ENCODE assay signal across 18 mouse cellular contexts in the genomic region with DNA sequence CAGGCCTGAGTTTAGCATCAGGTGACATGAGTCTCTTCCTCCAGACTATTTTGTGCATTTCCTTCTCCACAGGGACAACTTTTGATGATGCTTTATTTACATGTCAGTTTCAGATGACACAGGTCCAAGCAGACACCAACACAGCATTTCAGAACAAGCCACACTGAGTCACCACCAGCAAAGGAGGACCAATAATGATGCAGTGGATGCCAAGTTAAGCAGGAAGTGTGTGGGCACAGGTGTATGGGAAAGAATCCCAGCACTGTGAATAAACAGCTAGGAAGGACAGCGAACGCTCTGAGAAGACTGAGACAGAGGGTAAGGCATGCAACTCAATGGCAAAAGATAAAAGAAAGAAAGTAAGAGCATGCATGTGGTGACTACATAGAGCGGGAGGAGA.
"Had no signal": no experiment of that assay in that cellular context is flagged by ENCODE, and none has a peak within 500 bp of the region (broad histone marks: within the 10 kb centered on the region; RNA-seq: fewer than 3 reads in every experiment).

No protein-coding gene starts in this region.

- H3K36me3 ChIP-seq: limb, embryonic 12.5 days; liver, embryonic 13.5 days; lung, embryonic 15.5 days; midbrain, embryonic 15.5 days; neural tube, embryonic 13.5 days had no signal

- ATAC-seq: liver, postnatal 0 days; midbrain, embryonic 15.5 days had no signal

- H3K9me3 ChIP-seq: limb, embryonic 12.5 days; liver, embryonic 13.5 days; lung, embryonic 15.5 days; megakaryocyte, embryonic 14.5 days; midbrain, embryonic 15.5 days; neural tube, embryonic 13.5 days had no signal

- H3K27me3 ChIP-seq: limb, embryonic 12.5 days; liver, embryonic 13.5 days; lung, embryonic 15.5 days; megakaryocyte, embryonic 14.5 days; midbrain, embryonic 15.5 days; neural tube, embryonic 13.5 days had no signal

- H3K27ac ChIP-seq: layer of hippocampus, adult 2 months; limb, embryonic 12.5 days; liver, embryonic 13.5 days; lung, embryonic 15.5 days; macrophage; midbrain, embryonic 15.5 days; neural tube, embryonic 13.5 days; stomach, postnatal 0 days had no signal

- H3K9ac ChIP-seq: limb, embryonic 12.5 days; liver, embryonic 13.5 days; liver, postnatal 0 days; lung, embryonic 15.5 days; midbrain, embryonic 15.5 days; neural tube, embryonic 13.5 days had no signal

- H3K4me2 ChIP-seq: limb, embryonic 12.5 days; liver, embryonic 13.5 days; lung, embryonic 15.5 days; midbrain, embryonic 11.5 days; midbrain, embryonic 15.5 days; neural tube, embryonic 13.5 days had no signal

- DNase-seq: kidney, adult 18-20 months; kidney, postnatal 10 days; kidney, postnatal 4 days; liver; liver, embryonic 13.5 days; liver, postnatal 0 days; lung, postnatal 14 days; retina, postnatal 1 day; thymus, postnatal 4 days had no signal

- H3K4me3 ChIP-seq: layer of hippocampus, adult 2 months; limb, embryonic 12.5 days; liver, embryonic 13.5 days; lung, embryonic 15.5 days; megakaryocyte, embryonic 14.5 days; midbrain, embryonic 15.5 days; neural tube, embryonic 13.5 days had no signal

- H3K4me1 ChIP-seq: limb, embryonic 12.5 days; liver, embryonic 13.5 days; lung, embryonic 15.5 days; midbrain, embryonic 15.5 days; neural tube, embryonic 13.5 days had no signal
